24 mouse cellular contexts compared by ENCODE assay signal in genomic region chr1:76410813-76411212, GRCm38 (mm10).
DNase-seq lines count a peak whose midpoint lies in the region; ATAC-seq lines count a peak whose summit lies in the region.
"Had no signal": no experiment of that assay in that cellular context is flagged by ENCODE, and none has a peak within 500 bp of the region (broad histone marks: within the 10 kb centered on the region; RNA-seq: fewer than 3 reads in every experiment).

No protein-coding gene starts in this region.

- H3K27me3 ChIP-seq in forebrain, embryonic 13.5 days = no peaks in the 10 kb centered on the region
- H3K27me3 ChIP-seq in forebrain, embryonic 11.5 days (ENCODE audit: control insufficient read depth, insufficient read depth, low read length) = no peaks in the 10 kb centered on the region
- no peaks in the 10 kb centered on the region for H3K27me3 ChIP-seq in forebrain, embryonic 15.5 days
- no peaks in the 10 kb centered on the region for H3K27me3 ChIP-seq in forebrain, embryonic 10.5 days (ENCODE audit: poor library complexity, severe bottlenecking)
- no peaks in the 10 kb centered on the region for H3K27me3 ChIP-seq in forebrain, embryonic 16.5 days (replicated peaks; ENCODE audit: control insufficient read depth, insufficient read depth, low read length)
- H3K27me3 ChIP-seq: CH12.LX; embryonic facial prominence, embryonic 12.5 days had no signal

- no peak overlapping the region for H3K4me3 ChIP-seq in forebrain, embryonic 13.5 days
- H3K4me3 ChIP-seq in forebrain, embryonic 11.5 days (ENCODE audit: low read depth, low read length) = no peak overlapping the region
- H3K4me3 ChIP-seq in forebrain, embryonic 15.5 days = no peak overlapping the region
- no peak overlapping the region for H3K4me3 ChIP-seq in forebrain, embryonic 10.5 days
- H3K4me3 ChIP-seq in forebrain, embryonic 16.5 days (replicated peaks; ENCODE audit: low read length) = no peak overlapping the region
- H3K4me3 ChIP-seq: embryonic facial prominence, embryonic 10.5 days; embryonic facial prominence, embryonic 12.5 days had no signal

- H3K9me3 ChIP-seq in forebrain, embryonic 13.5 days (replicated peaks) = no peaks in the 10 kb centered on the region
- H3K9me3 ChIP-seq in forebrain, embryonic 11.5 days (ENCODE audit: control insufficient read depth, low read length) = no peaks in the 10 kb centered on the region
- no peaks in the 10 kb centered on the region for H3K9me3 ChIP-seq in forebrain, embryonic 15.5 days
- no peaks in the 10 kb centered on the region for H3K9me3 ChIP-seq in forebrain, embryonic 10.5 days
- H3K9me3 ChIP-seq in forebrain, embryonic 16.5 days (ENCODE audit: control insufficient read depth, low read length) = no peaks in the 10 kb centered on the region
- H3K9me3 ChIP-seq: embryonic facial prominence, embryonic 10.5 days; embryonic facial prominence, embryonic 12.5 days had no signal

- 83% methylated on average over 4 of the region's 4 CpGs for WGBS in forebrain, embryonic 13.5 days
- 91% methylated on average over 4 of the region's 4 CpGs for WGBS in forebrain, embryonic 11.5 days
- 73% methylated on average over 4 of the region's 4 CpGs for WGBS in forebrain, embryonic 15.5 days
- WGBS in forebrain, embryonic 10.5 days = 93% methylated on average over 4 of the region's 4 CpGs
- WGBS in forebrain, embryonic 16.5 days = 72% methylated on average over 4 of the region's 4 CpGs

- H3K4me1 ChIP-seq in forebrain, embryonic 13.5 days = no peaks in the 10 kb centered on the region
- H3K4me1 ChIP-seq in forebrain, embryonic 11.5 days (replicated peaks; ENCODE audit: control insufficient read depth, insufficient read depth, low read length) = no peaks in the 10 kb centered on the region
- no peaks in the 10 kb centered on the region for H3K4me1 ChIP-seq in forebrain, embryonic 15.5 days
- H3K4me1 ChIP-seq in forebrain, embryonic 10.5 days = no peaks in the 10 kb centered on the region
- peaks cover 2% of the 10 kb centered on the region; the same call in 1 of the 2 replicates for H3K4me1 ChIP-seq in forebrain, embryonic 16.5 days (replicated peaks; ENCODE audit: control insufficient read depth, insufficient read depth, low read length)
- H3K4me1 ChIP-seq: embryonic facial prominence, embryonic 10.5 days; embryonic facial prominence, embryonic 12.5 days had no signal

- no peak for DNase-seq in forebrain, embryonic 11.5 days (ENCODE audit: low spot score)
- no peak for DNase-seq in forebrain, embryonic 10.5 days (ENCODE audit: extremely low spot score, low spot score)
- peak; percentile 17 for DNase-seq in brain, adult 2 months (ENCODE audit: low read depth, low spot score)
- no peak for DNase-seq in gastrocnemius, postnatal 10 days
- DNase-seq in left cerebral cortex, adult 11 months (ENCODE audit: low spot score) = no peak
- DNase-seq: adrenal gland, adult 8-10 months; adrenal gland, postnatal 14 days; adrenal gland, postnatal 36 days; B cell, adult 2 months; cerebellum, adult 11-12 months; cerebellum, adult 2 months; cerebellum, adult 9-10 months; cerebellum, postnatal 10 days; cerebellum, postnatal 25 days had no signal

- no peak overlapping the region for H3K4me2 ChIP-seq in forebrain, embryonic 13.5 days
- H3K4me2 ChIP-seq in forebrain, embryonic 11.5 days (ENCODE audit: low read depth, low read length, severe bottlenecking) = no peak overlapping the region
- H3K4me2 ChIP-seq in forebrain, embryonic 15.5 days (replicated peaks) = no peak overlapping the region
- H3K4me2 ChIP-seq in forebrain, embryonic 16.5 days (ENCODE audit: low read length) = no peak overlapping the region
- H3K4me2 ChIP-seq: embryonic facial prominence, embryonic 12.5 days had no signal

- no peak overlapping the region for H3K9ac ChIP-seq in forebrain, embryonic 13.5 days
- H3K9ac ChIP-seq in forebrain, embryonic 11.5 days (ENCODE audit: low read length) = no peak overlapping the region
- H3K9ac ChIP-seq in forebrain, embryonic 15.5 days (replicated peaks) = no peak overlapping the region
- no peak overlapping the region for H3K9ac ChIP-seq in forebrain, embryonic 16.5 days (replicated peaks; ENCODE audit: low read depth, low read length)
- H3K9ac ChIP-seq: embryonic facial prominence, embryonic 12.5 days had no signal

- H3K36me3 ChIP-seq in forebrain, embryonic 13.5 days (ENCODE audit: poor library complexity, severe bottlenecking) = no peaks in the 10 kb centered on the region
- no peaks in the 10 kb centered on the region for H3K36me3 ChIP-seq in forebrain, embryonic 11.5 days (ENCODE audit: control insufficient read depth, insufficient read depth, low read length)
- H3K36me3 ChIP-seq in forebrain, embryonic 15.5 days = no peaks in the 10 kb centered on the region
- no peaks in the 10 kb centered on the region for H3K36me3 ChIP-seq in forebrain, embryonic 10.5 days (replicated peaks)
- H3K36me3 ChIP-seq in forebrain, embryonic 16.5 days (ENCODE audit: control insufficient read depth, insufficient read depth) = no peaks in the 10 kb centered on the region
- H3K36me3 ChIP-seq: embryonic facial prominence, embryonic 10.5 days; embryonic facial prominence, embryonic 12.5 days; G1E had no signal

- ATAC-seq in forebrain, embryonic 13.5 days = peak; percentile 27; the same call in 1 of the 2 replicates
- ATAC-seq in forebrain, embryonic 11.5 days (replicated peaks; ENCODE audit: low FRiP score) = no peak
- ATAC-seq in forebrain, embryonic 15.5 days (replicated peaks) = 0 out of 2 replicates have a peak, but pooled peaks have one; percentile 46
- ATAC-seq in forebrain, embryonic 16.5 days = peak; percentile 62
- ATAC-seq: activated CD4-positive, CD25-positive, alpha-beta regulatory T cell, adult 4 months; CD4-positive, CD25-positive, alpha-beta regulatory T cell, adult 4 months; Patski had no signal

- H3K27ac ChIP-seq in forebrain, embryonic 13.5 days = no peak overlapping the region
- no peak overlapping the region for H3K27ac ChIP-seq in forebrain, embryonic 11.5 days (ENCODE audit: low read depth, low read length)
- no peak overlapping the region for H3K27ac ChIP-seq in forebrain, embryonic 15.5 days (replicated peaks)
- H3K27ac ChIP-seq in forebrain, embryonic 10.5 days = no peak overlapping the region
- no peak overlapping the region for H3K27ac ChIP-seq in forebrain, embryonic 16.5 days (ENCODE audit: low read length)
- H3K27ac ChIP-seq: embryonic facial prominence, embryonic 10.5 days; embryonic facial prominence, embryonic 12.5 days had no signal
